Mouse (Mus musculus): Measurements from ENCODE around the gene Bcl3. TPM values are rescaled to one million over a fixed set of nuclear protein-coding genes. Genes with fewer than 3 reads are reported as not detected.

Bcl3 gene
- polyA plus RNA-seq, 1 experiment from 2014 or later, result 1.0 TPM

- H3K4me3 ChIP-seq (ENCODE audit: low read depth, low read length), result no peak overlapping the region
- H3K9ac ChIP-seq (ENCODE audit: low read depth, low read length), result no peak overlapping the region
- peaks cover 23% of the 10 kb centered on the region for H3K27me3 ChIP-seq (ENCODE audit: control insufficient read depth, insufficient read depth, low read length)
- H3K9me3 ChIP-seq (replicated peaks; ENCODE audit: control insufficient read depth, low read length), result no peaks in the 10 kb centered on the region
- no peak overlapping the region for H3K27ac ChIP-seq (ENCODE audit: low read depth, low read length)
- ATAC-seq (replicated peaks; ENCODE audit: insufficient number of reproducible peaks, low FRiP score, low TSS enrichment), result no peak
- no peak overlapping the region for H3K4me2 ChIP-seq
- WGBS (ENCODE audit: insufficient replicate concordance), result 77% methylated on average over 21 of the region's 21 CpGs
- no peaks in the 10 kb centered on the region for H3K4me1 ChIP-seq (ENCODE audit: control insufficient read depth, insufficient read depth, low read length)
- H3K36me3 ChIP-seq (ENCODE audit: control insufficient read depth, insufficient read depth, low read length), result no peaks in the 10 kb centered on the region
These were observed 19.3 kb upstream of the Bcl3 start for GRCm38 (mm10) chr7:19841686-19842413.

- WGBS (ENCODE audit: insufficient replicate concordance), result 85% methylated on average over 3 of the region's 3 CpGs
- ATAC-seq (replicated peaks; ENCODE audit: insufficient number of reproducible peaks, low FRiP score, low TSS enrichment), result no peak
These were observed 18.4 kb upstream of the Bcl3 start for GRCm38 (mm10) chr7:19840936-19841335.

GRCm38 (mm10) chr7:19840371-19840770 lies 17.8 kb upstream of the Bcl3 start:
- Histone ChIP-seq H3K36me3 (ENCODE audit: control insufficient read depth, insufficient read depth, low read length) (no peaks in the 10 kb centered on the region), H3K9me3 (replicated peaks; ENCODE audit: control insufficient read depth, low read length) (no peaks in the 10 kb centered on the region), H3K27ac (ENCODE audit: low read depth, low read length) (no peak overlapping the region), H3K27me3 (ENCODE audit: control insufficient read depth, insufficient read depth, low read length) (peaks cover 23% of the 10 kb centered on the region), H3K4me1 (ENCODE audit: control insufficient read depth, insufficient read depth, low read length) (no peaks in the 10 kb centered on the region), H3K9ac (ENCODE audit: low read depth, low read length) (no peak overlapping the region), H3K4me2 (no peak overlapping the region), H3K4me3 (ENCODE audit: low read depth, low read length) (no peak overlapping the region)
- WGBS (ENCODE audit: insufficient replicate concordance), result 74% methylated on average over 4 of the region's 4 CpGs
- no peak for ATAC-seq (replicated peaks; ENCODE audit: insufficient number of reproducible peaks, low FRiP score, low TSS enrichment)

More at GRCm38 (mm10) chr7:19840936-19841335, 18.4 kb upstream of the Bcl3 start:
- no peak overlapping the region for H3K27ac ChIP-seq (ENCODE audit: low read depth, low read length)
- no peak overlapping the region for H3K4me2 ChIP-seq
- no peaks in the 10 kb centered on the region for H3K9me3 ChIP-seq (replicated peaks; ENCODE audit: control insufficient read depth, low read length)
- H3K4me3 ChIP-seq (ENCODE audit: low read depth, low read length), result no peak overlapping the region
- peaks cover 23% of the 10 kb centered on the region for H3K27me3 ChIP-seq (ENCODE audit: control insufficient read depth, insufficient read depth, low read length)
- no peaks in the 10 kb centered on the region for H3K36me3 ChIP-seq (ENCODE audit: control insufficient read depth, insufficient read depth, low read length)
- H3K4me1 ChIP-seq (ENCODE audit: control insufficient read depth, insufficient read depth, low read length), result no peaks in the 10 kb centered on the region
- no peak overlapping the region for H3K9ac ChIP-seq (ENCODE audit: low read depth, low read length)

GRCm38 (mm10) chr7:19836843-19837242 lies 14.3 kb upstream of the Bcl3 start:
- no peak overlapping the region for H3K9ac ChIP-seq (ENCODE audit: low read depth, low read length)
- H3K9me3 ChIP-seq (replicated peaks; ENCODE audit: control insufficient read depth, low read length), result no peaks in the 10 kb centered on the region
- no peak for ATAC-seq (replicated peaks; ENCODE audit: insufficient number of reproducible peaks, low FRiP score, low TSS enrichment)
- H3K4me2 ChIP-seq, result no peak overlapping the region
- no peaks in the 10 kb centered on the region for H3K27me3 ChIP-seq (ENCODE audit: control insufficient read depth, insufficient read depth, low read length)
- H3K4me3 ChIP-seq (ENCODE audit: low read depth, low read length), result no peak overlapping the region
- 47% methylated on average over 3 of the region's 3 CpGs for WGBS (ENCODE audit: insufficient replicate concordance)
- H3K4me1 ChIP-seq (ENCODE audit: control insufficient read depth, insufficient read depth, low read length), result no peaks in the 10 kb centered on the region
- H3K27ac ChIP-seq (ENCODE audit: low read depth, low read length), result no peak overlapping the region
- H3K36me3 ChIP-seq (ENCODE audit: control insufficient read depth, insufficient read depth, low read length), result no peaks in the 10 kb centered on the region

- Histone ChIP-seq H3K4me2 (no peak overlapping the region), H3K27me3 (ENCODE audit: control insufficient read depth, insufficient read depth, low read length) (no peaks in the 10 kb centered on the region), H3K9ac (ENCODE audit: low read depth, low read length) (no peak overlapping the region), H3K4me3 (ENCODE audit: low read depth, low read length) (no peak overlapping the region), H3K36me3 (ENCODE audit: control insufficient read depth, insufficient read depth, low read length) (no peaks in the 10 kb centered on the region), H3K9me3 (replicated peaks; ENCODE audit: control insufficient read depth, low read length) (peaks cover 3% of the 10 kb centered on the region), H3K4me1 (ENCODE audit: control insufficient read depth, insufficient read depth, low read length) (peaks cover 5% of the 10 kb centered on the region; the same call in 1 of the 2 replicates), H3K27ac (ENCODE audit: low read depth, low read length) (no peak overlapping the region)
- no peak for ATAC-seq (replicated peaks; ENCODE audit: insufficient number of reproducible peaks, low FRiP score, low TSS enrichment)
- 52% methylated on average over 3 of the region's 3 CpGs for WGBS (ENCODE audit: insufficient replicate concordance)
These were observed 11.5 kb upstream of the Bcl3 start for GRCm38 (mm10) chr7:19834055-19834454.

GRCm38 (mm10) chr7:19831837-19832236 lies 9.3 kb upstream of the Bcl3 start:
- WGBS (ENCODE audit: insufficient replicate concordance), result 52% methylated on average over 9 of the region's 9 CpGs
- Histone ChIP-seq H3K9me3 (replicated peaks; ENCODE audit: control insufficient read depth, low read length) (peaks cover 3% of the 10 kb centered on the region), H3K4me2 (no peak overlapping the region), H3K27me3 (ENCODE audit: control insufficient read depth, insufficient read depth, low read length) (no peaks in the 10 kb centered on the region), H3K36me3 (ENCODE audit: control insufficient read depth, insufficient read depth, low read length) (no peaks in the 10 kb centered on the region), H3K4me3 (ENCODE audit: low read depth, low read length) (no peak overlapping the region), H3K27ac (ENCODE audit: low read depth, low read length) (no peak overlapping the region), H3K4me1 (ENCODE audit: control insufficient read depth, insufficient read depth, low read length) (peaks cover 5% of the 10 kb centered on the region; the same call in 1 of the 2 replicates), H3K9ac (ENCODE audit: low read depth, low read length) (no peak overlapping the region)
- ATAC-seq (replicated peaks; ENCODE audit: insufficient number of reproducible peaks, low FRiP score, low TSS enrichment), result no peak

- Histone ChIP-seq H3K36me3 (ENCODE audit: control insufficient read depth, insufficient read depth, low read length) (no peaks in the 10 kb centered on the region), H3K4me2 (peak overlapping the region; percentile 22), H3K9me3 (replicated peaks; ENCODE audit: control insufficient read depth, low read length) (peaks cover 3% of the 10 kb centered on the region), H3K4me3 (ENCODE audit: low read depth, low read length) (no peak overlapping the region), H3K27me3 (ENCODE audit: control insufficient read depth, insufficient read depth, low read length) (no peaks in the 10 kb centered on the region), H3K9ac (ENCODE audit: low read depth, low read length) (no peak overlapping the region), H3K4me1 (ENCODE audit: control insufficient read depth, insufficient read depth, low read length) (peaks cover 5% of the 10 kb centered on the region; the same call in 1 of the 2 replicates), H3K27ac (ENCODE audit: low read depth, low read length) (no peak overlapping the region)
- WGBS (ENCODE audit: insufficient replicate concordance), result 32% methylated on average over 13 of the region's 13 CpGs
- ATAC-seq (replicated peaks; ENCODE audit: insufficient number of reproducible peaks, low FRiP score, low TSS enrichment), result peak; percentile 37
These were observed 8.1 kb upstream of the Bcl3 start for GRCm38 (mm10) chr7:19830682-19831156.

- no peak for ATAC-seq (replicated peaks; ENCODE audit: insufficient number of reproducible peaks, low FRiP score, low TSS enrichment)
- H3K27ac ChIP-seq (ENCODE audit: low read depth, low read length), result no peak overlapping the region
These were observed 7.1 kb upstream of the Bcl3 start for GRCm38 (mm10) chr7:19829694-19830093.

GRCm38 (mm10) chr7:19826756-19827155 lies 4.2 kb upstream of the Bcl3 start:
- ATAC-seq (replicated peaks; ENCODE audit: insufficient number of reproducible peaks, low FRiP score, low TSS enrichment), result no peak
- peaks cover 8% of the 10 kb centered on the region for H3K27me3 ChIP-seq (ENCODE audit: control insufficient read depth, insufficient read depth, low read length)
- H3K27ac ChIP-seq (ENCODE audit: low read depth, low read length), result no peak overlapping the region
- no peak overlapping the region for H3K4me3 ChIP-seq (ENCODE audit: low read depth, low read length)
- H3K36me3 ChIP-seq (ENCODE audit: control insufficient read depth, insufficient read depth, low read length), result no peaks in the 10 kb centered on the region
- no peak overlapping the region for H3K4me2 ChIP-seq
- H3K9ac ChIP-seq (ENCODE audit: low read depth, low read length), result no peak overlapping the region
- H3K9me3 ChIP-seq (replicated peaks; ENCODE audit: control insufficient read depth, low read length), result peaks cover 3% of the 10 kb centered on the region
- WGBS (ENCODE audit: insufficient replicate concordance), result 51% methylated on average over 6 of the region's 6 CpGs
- peaks cover 18% of the 10 kb centered on the region for H3K4me1 ChIP-seq (ENCODE audit: control insufficient read depth, insufficient read depth, low read length)

More at GRCm38 (mm10) chr7:19829694-19830093, 7.1 kb upstream of the Bcl3 start:
- H3K36me3 ChIP-seq (ENCODE audit: control insufficient read depth, insufficient read depth, low read length), result no peaks in the 10 kb centered on the region
- peaks cover 3% of the 10 kb centered on the region for H3K9me3 ChIP-seq (replicated peaks; ENCODE audit: control insufficient read depth, low read length)
- no peaks in the 10 kb centered on the region for H3K27me3 ChIP-seq (ENCODE audit: control insufficient read depth, insufficient read depth, low read length)
- no peak overlapping the region for H3K9ac ChIP-seq (ENCODE audit: low read depth, low read length)
- H3K4me2 ChIP-seq, result no peak overlapping the region
- WGBS (ENCODE audit: insufficient replicate concordance), result 73% methylated on average over 3 of the region's 3 CpGs
- H3K4me3 ChIP-seq (ENCODE audit: low read depth, low read length), result no peak overlapping the region
- peaks cover 5% of the 10 kb centered on the region for H3K4me1 ChIP-seq (ENCODE audit: control insufficient read depth, insufficient read depth, low read length)
